Mouse (Mus musculus) hematopoietic stem cell, adult 5-6 weeks (primary cell): ENCODE data around the gene Snx9. TPM values are rescaled to one million over a fixed set of nuclear protein-coding genes. Genes with fewer than 3 reads are reported as not detected.

ENCODE experiments used
- ATAC-seq, 2 experiments: fragments of 125-278 bp in 1 of 2; replicated peaks in 1 of 2; 2 replicates each; pipeline ENCODE4 v1.8.0; 2016 to 2017; ENCODE audit warnings: inconsistent platforms in 2 of 2, mild to moderate bottlenecking in 2 of 2, moderate number of reproducible peaks in 2 of 2, low read depth in 1 of 2, moderate TSS enrichment in 1 of 2; ENCODE audit not compliant: low FRiP score in 2 of 2, poor library complexity in 2 of 2, severe bottlenecking in 2 of 2, insufficient read depth in 1 of 2, low TSS enrichment in 1 of 2
- total RNA-seq: library from RNA; stranded (forward); fragments of 172-1452, 232-1000 nt; gene quantifications from 2 replicates; pipeline ENCODE4 v1.2.3, GENCODE M21; 2017

Gene Snx9
- total RNA-seq, result 28.5 and 28.8 TPM in 2 replicates

- peak; percentile 42 to 61 for ATAC-seq
Observed at GRCm38 (mm10) chr17:5841128-5841942, at the start of gene Snx9. Gene Snx9, plus strand, starts transcription at chr17:5841329.

- ATAC-seq, result no peak
Observed at GRCm38 (mm10) chr17:5792164-5792791, 48.9 kb upstream of the Snx9 start.

GRCm38 (mm10) chr17:5793593-5793992 is 47.5 kb upstream of the Snx9 start:
- ATAC-seq, result no peak

- no peak for ATAC-seq
Observed at GRCm38 (mm10) chr17:5794276-5794675, 46.9 kb upstream of the Snx9 start.

GRCm38 (mm10) chr17:5795369-5795768 is 45.8 kb upstream of the Snx9 start:
- no peak for ATAC-seq

- peak; percentile 82 to 84 for ATAC-seq
Observed at GRCm38 (mm10) chr17:5795878-5796277, 45.3 kb upstream of the Snx9 start.

GRCm38 (mm10) chr17:5797124-5797760 is 43.9 kb upstream of the Snx9 start:
- no peak for ATAC-seq

GRCm38 (mm10) chr17:5798221-5798801 is 42.8 kb upstream of the Snx9 start:
- peak; percentile 51 to 59 for ATAC-seq

GRCm38 (mm10) chr17:5798900-5799299 is 42.2 kb upstream of the Snx9 start:
- ATAC-seq, result no peak

GRCm38 (mm10) chr17:5799396-5800021 is 41.6 kb upstream of the Snx9 start:
- no peak for ATAC-seq

GRCm38 (mm10) chr17:5800254-5800653 is 40.9 kb upstream of the Snx9 start:
- ATAC-seq, result no peak

- no peak for ATAC-seq
Observed at GRCm38 (mm10) chr17:5800824-5801560, 40.1 kb upstream of the Snx9 start.

GRCm38 (mm10) chr17:5801761-5802655 is 39.1 kb upstream of the Snx9 start:
- no peak for ATAC-seq

- ATAC-seq, result peak in 1 of 2 experiments; percentile 11; a peak in 1 of 4 replicates
Observed at GRCm38 (mm10) chr17:5802656-5802955, 38.5 kb upstream of the Snx9 start.

- no peak for ATAC-seq
Observed at GRCm38 (mm10) chr17:5803229-5804012, 37.7 kb upstream of the Snx9 start.
